Mouse (Mus musculus) urinary bladder, adult 18-20 months (tissue): ENCODE results near the gene Ywhab.
A peak's percentile ranks its signal among the peaks of the same experiment; 100 is the strongest.

Experiments
- DNase-seq, 2 experiments: peaks; one replicate each; pipeline ENCODE4 v3.0.0; 2022; ENCODE audit warnings: low spot score in 2 of 2, mixed read lengths in 2 of 2

Ywhab gene

DNA sequence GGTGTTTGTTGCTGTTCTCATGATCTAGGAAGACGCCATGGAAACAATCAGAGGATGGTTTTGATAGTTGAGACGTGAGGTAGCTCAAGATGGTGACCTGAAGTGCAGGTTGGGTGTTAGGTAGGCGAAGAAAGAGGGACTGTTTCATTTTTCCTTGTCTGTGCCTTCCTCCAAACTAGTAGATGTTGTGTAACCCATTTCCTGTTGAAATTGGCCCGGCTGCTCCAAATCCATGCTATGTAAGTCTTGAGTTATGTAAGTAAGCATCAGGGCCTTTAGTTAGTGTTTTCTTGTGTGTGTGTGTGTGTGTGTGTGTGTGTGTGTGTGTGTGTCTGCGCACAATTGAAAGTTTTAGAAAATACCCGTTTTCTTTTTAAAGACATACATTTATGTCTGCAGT lies 14.5 kb downstream of the Ywhab start:
- DNase-seq: no peak

DNA sequence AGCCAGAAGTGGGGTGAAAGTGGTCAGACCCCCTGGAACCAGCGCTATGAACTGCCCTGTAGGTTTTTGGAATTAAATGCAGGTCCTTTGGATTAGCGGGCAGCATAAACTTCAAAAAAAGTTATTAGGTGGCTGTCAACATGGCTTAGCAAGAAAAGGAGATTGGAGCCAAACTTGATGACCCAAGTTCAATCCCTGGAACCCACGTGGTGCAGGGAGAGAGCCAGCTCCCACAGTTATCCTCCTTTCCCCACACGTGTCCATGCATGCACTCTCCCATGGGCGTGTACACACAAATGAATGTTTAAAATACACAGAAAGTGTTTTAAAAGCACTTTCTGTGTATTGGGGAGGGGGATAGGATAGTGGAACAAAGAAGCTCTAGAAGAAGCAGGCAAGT lies 15.7 kb downstream of the Ywhab start:
- no peak for DNase-seq

DNA sequence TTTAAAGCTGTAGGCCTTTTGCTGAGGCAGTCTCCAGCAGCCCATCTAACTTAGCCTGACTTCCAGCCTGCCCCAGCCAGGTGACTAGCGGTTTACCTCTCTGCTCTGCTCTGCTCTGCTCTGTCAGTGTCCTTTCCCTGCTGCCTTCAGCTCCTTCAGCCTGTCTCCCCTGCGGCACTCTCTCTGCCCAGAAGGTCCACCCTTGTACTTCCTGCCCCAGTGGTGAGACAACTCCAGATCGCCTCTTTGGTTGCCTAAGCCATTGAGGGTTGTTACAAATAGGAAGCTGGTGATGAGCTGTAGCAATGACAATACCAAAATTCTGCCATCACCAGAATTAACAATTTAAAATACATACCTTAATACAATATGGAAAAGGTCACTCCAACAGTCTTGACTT lies 16.2 kb downstream of the Ywhab start:
- DNase-seq: no peak

DNA sequence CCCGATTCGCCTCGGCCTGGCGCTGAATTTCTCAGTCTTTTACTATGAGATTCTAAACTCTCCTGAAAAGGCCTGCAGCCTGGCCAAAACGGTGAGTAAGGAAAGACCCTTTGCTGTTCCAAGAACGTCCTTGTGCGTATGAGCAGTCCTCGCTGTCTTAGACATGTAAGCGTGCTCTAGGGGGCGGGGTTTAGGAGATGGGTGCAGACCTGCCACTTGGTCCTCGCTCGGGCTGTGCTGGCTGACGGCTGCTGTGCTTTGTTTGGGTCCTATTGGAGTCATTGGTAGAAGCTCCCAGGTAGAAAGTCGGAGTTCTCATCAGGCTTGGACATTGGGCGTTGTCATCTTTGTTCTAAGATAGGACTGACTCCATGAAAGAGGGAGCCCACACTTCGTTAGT lies 20.5 kb downstream of the Ywhab start:
- no peak for DNase-seq

DNA sequence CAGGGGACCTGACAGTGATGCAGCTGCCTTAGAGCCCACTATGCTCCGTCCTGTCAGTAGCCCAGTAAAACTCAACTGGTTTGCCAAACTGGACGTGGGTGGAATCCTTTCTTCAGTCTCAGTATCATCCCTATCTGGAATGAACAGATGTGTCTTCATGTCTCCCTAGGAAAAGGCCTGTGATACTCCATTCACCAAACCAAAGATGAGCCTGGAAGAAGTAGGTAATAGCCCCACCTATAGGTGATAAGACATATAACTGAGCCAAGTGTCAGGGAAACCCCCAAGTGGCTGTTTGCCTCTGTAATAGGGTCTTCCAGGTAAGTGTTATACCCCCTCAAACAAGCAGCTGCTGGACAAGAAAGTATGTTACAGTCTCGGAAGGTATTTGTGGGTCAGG lies 24.1 kb downstream of the Ywhab start:
- DNase-seq: no peak

DNA sequence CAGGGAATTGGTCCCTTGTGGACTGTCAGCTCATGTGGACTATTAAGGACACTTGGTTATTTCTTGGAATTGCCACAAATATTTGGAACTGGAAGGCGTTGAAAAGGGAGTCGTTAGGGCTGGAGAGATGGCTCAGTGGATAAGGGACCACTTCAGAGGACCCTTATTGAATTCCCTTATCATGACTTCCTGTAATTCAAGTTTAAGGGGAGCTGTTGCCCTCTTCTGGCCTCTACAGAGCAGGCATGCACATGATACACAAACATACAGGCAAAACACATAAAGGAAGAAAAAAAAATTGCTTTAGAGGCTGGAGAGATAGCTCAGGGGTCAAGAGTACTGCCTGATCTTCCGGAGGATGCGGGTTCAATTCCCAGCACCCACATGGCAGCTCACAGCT lies 25.2 kb downstream of the Ywhab start:
- DNase-seq: no peak

DNA sequence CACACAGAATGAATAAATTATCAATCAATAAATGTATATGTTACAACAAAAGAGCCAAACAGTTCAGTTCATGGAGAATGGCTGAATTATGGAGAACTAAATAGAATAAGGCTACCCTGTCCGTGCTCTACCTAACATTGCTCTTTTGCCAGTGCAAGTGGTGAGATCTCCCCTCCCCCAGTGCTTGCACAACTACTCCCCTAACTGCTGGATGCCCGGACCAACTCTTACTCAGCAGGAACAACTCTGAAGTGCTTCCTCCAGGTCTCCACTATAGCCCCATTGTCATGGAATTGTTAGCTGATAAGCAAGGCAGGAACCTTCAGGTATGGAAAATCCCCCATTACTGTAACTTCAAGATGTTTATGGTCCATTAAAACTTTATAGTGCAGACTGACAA lies 27.3 kb downstream of the Ywhab start:
- no peak for DNase-seq

DNA sequence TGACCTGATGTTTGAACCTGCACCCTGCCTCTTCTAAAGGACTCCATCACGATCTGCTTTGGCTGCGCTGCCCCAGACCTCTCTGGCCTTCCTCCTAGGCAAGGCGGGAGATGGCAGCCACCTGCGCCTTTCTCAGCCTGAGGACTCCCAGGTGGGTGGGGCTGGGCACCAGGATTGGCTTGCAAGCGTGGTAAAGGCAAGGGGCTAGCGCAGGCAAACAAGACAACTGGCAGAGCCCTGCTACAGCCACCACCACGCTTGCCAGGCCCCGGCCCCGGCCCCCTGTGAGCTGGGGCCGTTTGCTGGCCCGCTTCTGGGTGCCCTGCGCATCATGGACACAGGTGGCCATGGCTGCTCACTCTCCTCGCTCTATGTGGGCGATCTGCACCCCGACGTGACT lies 30.4 kb downstream of the Ywhab start, which contains the start of gene Pabpc1l:
Gene Pabpc1l (plus strand): TSS at position 301 of the 400 bp plus-strand sequence.
- no peak for DNase-seq

DNA sequence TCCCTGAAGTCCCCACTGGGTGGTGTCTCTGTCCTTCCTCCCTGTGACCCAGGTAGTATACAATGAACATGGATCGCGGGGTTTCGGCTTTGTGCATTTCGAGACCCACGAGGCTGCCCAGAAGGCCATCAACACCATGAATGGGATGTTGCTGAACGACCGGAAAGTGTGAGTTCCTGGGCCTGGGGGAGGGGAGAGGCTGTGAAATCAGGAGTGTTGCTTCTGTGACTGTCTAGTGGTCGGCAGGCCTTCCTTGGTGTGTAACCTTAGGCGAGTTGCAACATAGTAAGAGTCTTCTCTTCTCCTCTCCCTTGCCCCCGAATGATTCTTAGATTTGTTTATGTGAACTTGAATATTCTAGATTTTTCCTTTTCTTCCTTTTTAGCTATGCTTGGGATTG lies 36.4 kb downstream of the Ywhab start:
- DNase-seq: no peak

DNA sequence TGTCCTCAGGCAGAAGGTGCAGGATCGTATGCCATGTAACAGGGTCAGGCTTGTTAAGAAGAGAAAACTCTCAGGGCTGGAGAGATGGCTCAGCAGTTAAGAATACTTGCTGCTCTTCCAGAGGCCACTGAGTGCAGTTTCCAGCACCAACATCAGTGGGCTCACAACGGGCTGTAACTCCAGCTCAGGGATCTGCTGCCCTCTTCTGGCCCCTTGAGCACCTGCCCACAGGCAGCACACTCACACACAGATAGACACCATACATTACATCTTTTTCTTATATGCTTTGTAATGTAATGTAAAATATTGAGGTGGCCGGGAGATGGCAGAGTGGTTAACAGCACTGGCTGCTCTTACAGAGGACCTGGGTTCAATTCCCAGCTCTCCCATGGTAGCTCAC lies 38.2 kb downstream of the Ywhab start:
- no peak for DNase-seq

DNA sequence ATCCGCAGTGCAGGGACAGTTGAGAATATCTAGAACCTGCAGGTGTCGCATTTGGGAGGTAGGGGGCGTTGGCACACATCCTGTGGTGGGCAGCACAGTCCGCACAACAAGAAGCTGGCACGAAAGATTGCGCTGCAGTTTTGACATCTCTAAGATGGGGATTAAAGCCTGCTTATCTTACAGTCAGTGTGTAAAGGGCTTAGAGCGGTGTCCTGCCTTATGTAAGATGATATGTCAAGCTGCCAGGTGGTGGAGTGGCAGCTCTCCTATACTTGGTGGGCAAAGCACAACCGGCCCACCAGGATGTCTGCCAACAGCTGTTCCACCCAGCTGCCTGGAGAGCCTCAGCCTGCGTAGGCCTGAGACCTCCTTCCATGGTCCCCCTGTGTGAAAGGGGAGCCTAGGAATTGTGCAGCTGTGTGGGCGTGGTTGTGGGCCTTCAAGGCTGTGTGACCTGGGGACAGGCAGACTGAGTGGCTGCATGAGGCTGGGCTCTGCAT lies 41.8 kb downstream of the Ywhab start:
- no peak for DNase-seq

DNA sequence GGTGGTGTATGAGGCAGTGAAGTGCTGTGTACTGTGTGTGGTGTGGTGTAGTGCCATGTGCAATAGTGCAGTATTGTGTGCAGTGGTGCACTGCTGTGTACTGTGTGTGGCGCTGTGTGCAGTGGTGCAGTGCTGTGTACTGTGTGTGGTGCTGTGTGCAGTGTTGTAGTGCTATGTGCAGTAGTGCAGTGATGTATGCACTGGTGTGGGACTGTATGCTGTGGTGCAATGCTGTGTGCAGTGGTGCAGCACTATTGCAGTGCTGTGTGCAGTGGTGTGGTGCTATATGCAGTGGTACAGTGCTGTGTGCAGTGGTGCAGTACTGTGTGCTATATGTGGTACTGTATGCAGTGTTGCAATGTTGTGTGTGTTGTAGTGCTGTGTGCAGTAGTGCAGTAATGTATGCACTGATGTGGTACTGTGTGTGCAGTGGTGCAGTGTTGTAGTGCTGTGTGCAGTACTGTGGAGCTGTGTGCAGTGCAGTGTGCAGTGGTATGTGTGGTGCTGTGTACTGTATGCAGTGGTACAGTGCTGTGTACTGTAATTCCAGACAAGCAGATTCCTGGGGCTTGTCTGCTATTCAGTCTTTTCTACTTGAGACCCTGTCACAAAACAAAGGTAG lies 43.8 kb downstream of the Ywhab start:
- no peak for DNase-seq

DNA sequence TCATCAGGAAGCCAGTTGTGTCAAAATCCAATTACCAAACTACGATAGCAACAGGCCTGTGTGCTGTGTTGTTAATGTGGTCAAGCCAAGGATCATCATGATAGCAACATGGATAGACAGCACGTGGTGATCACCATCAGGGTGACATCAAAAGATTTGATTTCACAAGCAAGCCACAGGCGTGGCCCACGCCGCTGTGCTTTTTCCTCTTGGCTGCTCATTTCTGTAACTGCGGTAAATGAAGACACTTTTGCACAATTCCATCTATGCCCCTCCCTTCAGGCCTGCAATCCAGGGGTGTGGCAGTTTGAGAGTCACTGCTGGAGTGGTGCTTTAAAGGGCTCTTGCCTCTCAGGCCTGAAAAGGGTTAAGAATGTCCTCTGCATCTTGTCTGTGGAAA lies 46.2 kb downstream of the Ywhab start:
- no peak for DNase-seq

DNA sequence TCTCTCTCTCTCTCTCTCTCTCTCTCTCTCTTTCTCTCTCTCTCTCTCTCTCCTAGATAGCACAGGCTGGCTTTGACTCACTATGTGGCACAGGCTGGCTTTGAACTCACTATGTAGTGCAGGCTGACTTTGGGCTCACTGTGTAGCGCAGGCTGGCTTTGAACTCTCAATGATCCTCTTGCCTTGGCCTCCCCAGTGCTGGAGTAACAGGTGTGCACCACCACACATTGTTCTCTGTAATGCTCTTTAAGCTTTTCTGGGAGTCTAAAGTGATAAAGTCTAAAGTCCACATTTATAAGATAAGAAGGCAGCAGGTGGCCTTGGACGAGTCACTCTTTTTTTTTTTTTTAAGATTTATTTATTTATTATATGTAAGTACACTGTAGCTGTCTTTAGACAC lies 46.8 kb downstream of the Ywhab start:
- no peak for DNase-seq

DNA sequence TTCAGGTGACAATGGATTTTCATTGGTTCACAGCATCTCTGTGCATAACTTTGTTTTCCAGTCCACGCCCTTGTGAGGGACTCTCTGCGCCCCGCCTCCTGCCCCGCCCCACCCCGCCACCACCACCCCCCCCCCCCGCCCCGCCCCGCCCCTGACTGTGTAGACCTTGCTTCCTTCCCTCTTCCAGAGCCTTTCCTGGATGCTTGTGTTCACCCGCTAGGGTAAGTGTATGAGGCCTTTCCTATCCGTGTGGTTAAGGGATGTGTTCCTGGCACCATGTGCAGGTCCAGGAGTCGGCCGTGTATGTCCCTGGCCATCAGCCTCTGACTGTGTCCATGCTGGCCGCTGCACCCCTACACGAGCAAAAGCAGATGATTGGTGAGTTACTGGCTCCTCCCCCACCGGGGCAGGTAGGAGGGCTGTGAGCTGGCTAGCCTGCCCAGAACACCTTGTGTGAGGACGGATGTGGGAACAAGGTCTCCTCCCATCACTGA lies 52.5 kb downstream of the Ywhab start:
- peak in 1 of 2 experiments; percentile 34 for DNase-seq

DNA sequence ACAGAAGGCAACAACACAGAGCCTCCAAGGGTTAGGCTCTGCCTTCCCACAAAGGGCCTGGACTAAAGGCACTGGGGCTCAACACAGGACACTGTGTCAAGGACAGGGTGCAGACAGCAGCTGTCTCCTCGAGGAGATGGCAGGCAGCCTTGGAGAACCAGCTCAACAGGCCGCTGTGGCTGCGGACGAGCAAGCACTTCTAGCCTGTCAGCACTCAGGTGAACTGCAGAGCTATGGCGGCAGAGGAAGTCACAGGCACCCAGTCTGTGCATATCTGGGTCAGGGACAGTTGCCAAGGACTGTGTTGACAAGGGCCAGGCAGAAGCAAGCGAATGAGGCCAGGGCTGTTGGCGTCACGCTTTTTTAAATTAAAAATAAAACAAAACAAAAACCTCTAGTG lies 59.0 kb downstream of the Ywhab start:
- DNase-seq: no peak

DNA sequence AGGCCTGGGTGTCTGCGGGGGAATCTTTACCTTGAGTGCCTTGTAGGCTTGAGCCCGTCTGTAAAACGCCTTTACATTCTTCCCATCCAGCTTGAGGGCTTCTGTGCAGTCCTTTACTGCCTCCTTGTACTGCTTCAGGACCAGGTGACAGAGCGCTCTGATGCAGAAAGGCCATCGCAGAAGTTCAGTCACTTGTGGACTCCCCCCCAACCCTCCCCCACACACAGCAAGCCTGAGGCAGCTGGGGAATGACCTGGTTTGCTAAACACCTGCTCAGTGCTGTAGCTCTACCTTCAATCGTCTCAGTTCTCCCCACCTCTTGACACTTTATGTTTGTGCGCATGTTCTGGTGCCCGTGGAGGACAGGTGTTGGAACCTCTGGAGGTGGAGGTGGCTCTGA lies 59.9 kb downstream of the Ywhab start:
- DNase-seq: no peak

DNA sequence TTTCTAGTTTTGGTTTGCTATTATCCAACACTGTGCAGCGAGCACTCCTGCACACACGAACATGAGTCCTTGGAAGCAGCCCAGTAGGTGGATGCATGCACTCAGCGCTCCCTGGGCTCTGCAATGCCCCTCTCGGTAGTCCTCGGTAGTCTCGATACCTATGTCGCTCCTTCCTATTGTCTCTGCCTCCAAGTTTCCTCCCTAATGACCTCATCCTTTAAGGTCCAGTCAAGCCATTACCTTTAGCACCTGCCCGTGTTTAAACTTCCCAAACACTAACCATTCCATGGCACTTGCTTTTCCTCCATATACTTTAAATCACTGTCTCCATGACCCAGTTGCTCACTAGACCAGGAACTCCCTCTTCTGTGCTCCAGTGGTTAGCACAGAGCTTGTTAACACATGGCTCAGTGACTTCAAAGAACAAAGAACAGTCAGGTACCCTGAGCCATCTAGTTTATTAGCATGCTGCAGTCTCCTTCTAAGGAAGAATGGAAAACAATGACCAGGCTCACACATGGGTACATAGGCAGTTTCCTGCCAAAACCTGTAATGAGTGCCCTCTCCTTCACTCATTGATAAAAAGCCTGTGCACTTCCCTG lies 65.0 kb downstream of the Ywhab start:
- no peak for DNase-seq
